Mouse (Mus musculus) embryonic fibroblast, embryonic 13.5 days (primary cell): Measurements from ENCODE around the gene Itgb7.
A peak's percentile ranks its signal among the peaks of the same experiment; 100 is the strongest.

Experiments used
- CTCF ChIP-seq: IDR thresholded peaks from 2 replicates; pipeline ENCODE4 v1.5.1; 2011; ENCODE audit warnings: mild to moderate bottlenecking, control low read depth, low read length, moderate library complexity, borderline replicate concordance; ENCODE audit not compliant: insufficient read depth
- POLR2A ChIP-seq: IDR thresholded peaks from 2 replicates; pipeline ENCODE4 v1.6.1; 2011; ENCODE audit warnings: low read depth, mild to moderate bottlenecking, control low read depth, low read length, moderate library complexity

GRCm38 (mm10) chr15:102243229-102244190, 11.8 kb upstream of the Itgb7 start:
- TF ChIP-seq CTCF = no peak
- peak; percentile 36; the same call in 1 of the 2 replicates for TF ChIP-seq POLR2A
